Mouse (Mus musculus) gastrocnemius, postnatal 25 days (tissue): ENCODE data around the gene Abhd6. TPM values are rescaled to one million over a fixed set of nuclear protein-coding genes. Genes with fewer than 3 reads are reported as not detected.

ENCODE experiments used
- DNase-seq: peaks from one replicate; pipeline ENCODE4 v3.0.0; 2022
- total RNA-seq, 2 experiments: library from RNA; stranded (reverse); gene quantifications; 1 replicate in 1 of 2; 2 replicates in 1 of 2; pipeline ENCODE4 v1.2.3; 2021

The Abhd6 gene
- total RNA-seq, 2 experiments from 2014 or later: 4.0 to 4.2 TPM

DNA sequence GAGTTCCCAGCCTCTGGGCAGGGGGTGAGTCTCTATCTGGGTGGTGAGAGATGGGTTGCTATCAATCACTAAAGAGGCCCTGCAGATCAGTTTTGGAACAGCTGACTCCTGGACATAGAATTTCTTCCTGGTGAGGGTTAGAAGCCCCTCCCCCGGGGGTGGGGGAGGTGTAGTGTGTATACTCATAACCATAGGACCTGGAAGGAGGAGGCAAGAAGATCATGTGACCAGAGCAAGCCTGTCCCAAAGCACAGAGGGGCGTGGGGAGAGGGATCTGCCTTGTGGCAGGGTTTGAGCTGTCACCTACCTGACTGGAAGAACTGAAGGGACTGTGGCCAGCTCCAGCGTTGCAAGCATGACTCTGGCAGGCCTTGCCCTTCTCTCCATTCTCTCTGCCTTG, 59.4 kb downstream of the Abhd6 start:
- no peak for DNase-seq

DNA sequence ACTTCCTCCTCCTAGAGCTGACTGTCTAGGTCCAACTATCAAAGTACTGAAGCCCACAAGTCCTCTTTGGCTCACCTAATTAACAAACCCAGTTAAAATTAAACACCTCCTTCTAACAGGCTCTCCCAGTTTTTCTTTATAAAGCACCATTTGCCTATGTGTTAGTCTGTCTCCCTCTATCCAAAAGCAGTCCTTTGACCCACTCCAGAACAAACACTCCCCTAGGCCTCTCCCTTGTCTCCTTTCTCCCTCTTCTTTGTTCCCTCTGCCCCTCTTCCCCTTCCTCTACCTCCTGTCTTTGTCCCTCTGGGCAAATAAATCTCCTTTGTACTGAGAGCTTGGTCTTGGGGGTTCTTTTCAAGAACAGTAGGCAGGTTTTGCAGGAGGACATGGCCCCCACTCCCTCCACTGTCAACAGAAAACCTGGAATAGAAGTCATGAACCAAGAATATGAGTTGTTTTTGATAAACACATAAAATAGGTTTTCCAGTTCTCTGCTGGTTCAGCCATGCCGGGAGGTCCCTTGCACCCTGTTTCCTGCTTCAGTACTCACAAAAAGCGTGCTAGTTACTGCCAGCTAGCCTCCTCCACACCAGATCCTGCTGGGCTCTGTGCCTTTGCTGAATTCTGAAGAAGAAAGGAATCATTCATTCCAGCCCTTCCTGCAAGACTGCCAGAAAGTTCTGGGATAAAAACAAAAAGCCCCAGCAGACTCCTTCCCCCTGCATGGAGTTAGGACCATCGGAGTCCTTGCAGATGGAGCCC, 60.0 kb downstream of the Abhd6 start:
- no peak for DNase-seq

- DNase-seq: no peak
Measured at GRCm38 (mm10) chr14:8063835-8064785, 61.4 kb downstream of the Abhd6 start.

DNA sequence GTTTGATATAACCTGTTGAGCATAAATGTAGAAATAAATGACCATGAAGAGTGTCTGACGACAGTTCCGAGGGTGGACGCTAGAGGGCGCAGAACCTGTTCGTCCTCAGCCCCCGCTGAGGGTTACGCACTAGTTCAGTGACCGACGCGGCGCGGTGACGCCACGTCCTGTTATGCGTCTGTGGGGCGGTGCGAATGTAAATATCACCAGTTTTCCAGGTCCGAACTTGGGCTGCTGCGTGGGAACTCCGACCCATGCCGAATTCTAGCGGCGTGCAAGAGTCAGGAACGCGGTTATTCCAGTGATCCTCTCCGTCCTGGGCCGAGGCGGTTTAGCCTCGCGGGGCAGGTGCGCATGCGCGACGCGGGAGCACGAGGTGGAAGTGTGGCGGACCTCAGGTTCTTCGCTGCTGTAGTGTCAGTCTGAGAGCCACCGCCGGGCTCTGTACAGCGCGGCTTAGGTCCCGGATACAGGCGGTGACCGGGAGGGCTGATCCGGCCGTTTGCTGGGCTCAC, 77.5 kb downstream of the Abhd6 start, which contains the start of gene Rpp14:
Rpp14 (plus strand) TSS at position 203 of the 515 bp plus-strand sequence.
- DNase-seq: peak; percentile 89

- no peak for DNase-seq
Measured at GRCm38 (mm10) chr14:8080718-8081117, 78.0 kb downstream of the Abhd6 start.

DNA sequence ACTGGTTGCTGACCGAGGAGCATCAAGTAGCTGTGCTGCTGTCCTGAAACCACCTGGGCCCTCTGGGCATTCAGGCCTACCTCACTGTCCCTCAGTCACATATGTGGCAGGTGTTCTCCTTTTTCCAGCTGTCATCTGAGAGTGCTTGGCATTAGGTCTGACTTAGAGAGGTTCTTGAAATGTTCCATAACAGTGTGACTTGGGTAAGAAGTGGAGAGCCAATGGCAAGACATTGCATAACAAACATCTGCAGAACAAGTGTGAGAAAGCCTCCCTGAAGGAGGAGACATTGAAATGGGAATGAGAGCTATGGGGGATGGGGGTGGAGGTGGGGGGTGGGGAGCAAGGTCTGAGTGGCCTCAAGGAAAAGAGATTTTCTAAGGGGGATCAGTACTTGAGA, 80.2 kb downstream of the Abhd6 start:
- DNase-seq: no peak

- DNase-seq: no peak
Measured at GRCm38 (mm10) chr14:8089016-8089415, 86.3 kb downstream of the Abhd6 start.

GRCm38 (mm10) chr14:8092573-8092972, 89.9 kb downstream of the Abhd6 start:
- no peak for DNase-seq

GRCm38 (mm10) chr14:8093427-8093826, 90.7 kb downstream of the Abhd6 start:
- DNase-seq: no peak

DNA sequence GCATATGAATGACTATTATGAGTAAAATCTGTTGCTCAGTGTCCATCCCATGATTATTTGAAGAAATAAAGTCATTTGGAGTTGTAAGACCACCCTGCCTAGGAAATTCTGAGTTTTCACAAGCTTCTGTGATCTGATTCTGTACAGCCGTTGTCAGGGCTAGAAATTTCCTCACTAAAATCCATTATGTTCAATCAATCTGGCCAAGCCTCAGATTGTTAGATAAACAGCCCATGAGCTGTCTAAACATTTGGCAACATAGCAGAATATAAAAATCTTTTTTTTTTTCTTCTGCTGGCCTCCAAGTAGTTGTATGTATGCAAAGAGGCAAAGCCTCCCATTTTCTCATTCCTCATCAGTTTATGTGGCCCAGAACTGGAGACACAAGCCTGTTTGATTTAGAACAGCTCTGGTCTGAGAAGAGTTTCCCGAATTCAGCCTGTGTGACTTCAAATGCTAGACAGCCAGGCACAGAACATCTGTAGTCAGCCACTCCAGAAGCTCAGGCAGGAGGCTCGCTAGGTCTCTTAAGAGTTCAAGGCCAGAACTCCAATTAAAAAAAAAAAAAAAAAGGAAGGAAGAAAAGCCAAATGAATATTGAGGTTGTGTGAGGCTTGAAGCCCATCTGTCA, 92.3 kb downstream of the Abhd6 start:
- DNase-seq: no peak

- no peak for DNase-seq
Measured at GRCm38 (mm10) chr14:8095562-8095950, 92.9 kb downstream of the Abhd6 start.

- DNase-seq: peak; percentile 91
Measured at GRCm38 (mm10) chr14:8097978-8098686, 95.4 kb downstream of the Abhd6 start, which contains the start of gene Pxk. Gene Pxk, plus strand, starts transcription at chr14:8098211.

DNA sequence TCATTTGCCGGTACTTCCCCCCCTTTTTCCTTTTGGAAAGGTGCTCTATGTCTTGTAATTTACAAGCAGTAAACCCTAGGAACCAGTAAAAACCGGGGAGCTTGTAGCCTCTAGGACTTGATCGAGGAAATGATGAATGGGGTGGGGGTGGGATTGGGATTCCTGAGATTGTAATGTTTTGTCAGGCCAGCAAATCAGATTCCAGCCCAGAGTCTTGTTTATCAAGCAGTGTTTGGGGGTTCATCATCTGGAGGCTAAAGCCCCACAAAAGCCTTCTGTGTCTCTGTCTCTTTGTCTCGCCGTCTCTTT, 95.9 kb downstream of the Abhd6 start:
- no peak for DNase-seq

- peak; percentile 24 for DNase-seq
Measured at GRCm38 (mm10) chr14:8099561-8100021, 96.9 kb downstream of the Abhd6 start.

- DNase-seq: no peak
Measured at GRCm38 (mm10) chr14:8101886-8102285, 99.2 kb downstream of the Abhd6 start.

GRCm38 (mm10) chr14:8102676-8103075, 100.0 kb downstream of the Abhd6 start:
- DNase-seq: no peak

Other genes with a start within 250 kb of the Abhd6 start
- gene Gm26661, start 211.3 kb upstream of the Abhd6 start, total RNA-seq: not detected
- gene Flnb, start 184.9 kb upstream of the Abhd6 start, total RNA-seq: 10 to 100 TPM in 1 of 2 experiments, 1 to 10 TPM in 1; 9.2 to 11.6 TPM
- gene Gm45521, start 45.6 kb upstream of the Abhd6 start, total RNA-seq: not detected
- not detected for gene Dnase1l3, start 8.3 kb upstream of the Abhd6 start, total RNA-seq
- 10 to 100 TPM; 22.8 to 24.6 TPM for gene Rpp14, start 77.5 kb downstream of the Abhd6 start, total RNA-seq
- gene Pxk, start 95.3 kb downstream of the Abhd6 start, total RNA-seq: 10 to 100 TPM; 11.6 to 12.5 TPM
- 100 to 1,000 TPM; 353 to 354 TPM for gene Pdhb, start 170.1 kb downstream of the Abhd6 start, total RNA-seq
- 1 to 10 TPM; 5.7 to 6.8 TPM for gene Kctd6, start 211.2 kb downstream of the Abhd6 start, total RNA-seq